Mouse (Mus musculus) embryo, embryonic 10.5 days (tissue): ENCODE measurements around the gene Ngef.
A peak's percentile ranks its signal among the peaks of the same experiment; 100 is the strongest.

Experiments
- DNase-seq: peaks from one replicate; pipeline ENCODE4 v3.0.0-alpha.2; 2015; ENCODE audit warnings: low spot score

The Ngef gene

DNA sequence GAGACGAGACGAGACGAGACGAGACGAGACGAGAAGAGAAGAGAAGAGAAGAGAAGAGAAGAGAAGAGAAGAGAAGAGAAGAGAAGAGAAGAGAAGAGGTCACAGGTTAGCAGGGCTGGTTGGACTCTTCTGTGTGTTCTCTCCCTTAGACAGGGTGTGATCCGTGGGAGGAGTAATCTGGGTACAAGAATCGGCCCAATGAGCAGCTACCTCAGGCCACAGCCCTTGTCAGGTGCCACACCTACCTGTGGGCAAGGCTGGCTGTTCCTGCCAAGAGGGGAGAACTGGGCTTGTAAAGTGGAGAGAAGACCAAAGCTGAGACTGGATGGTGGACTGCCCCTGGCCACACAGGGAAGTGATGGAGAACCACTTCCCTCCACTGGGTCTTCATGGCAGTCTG, 7.9 kb downstream of the Ngef start:
- DNase-seq, result no peak

GRCm38 (mm10) chr1:87562967-87563366, 10.7 kb downstream of the Ngef start:
- no peak for DNase-seq

DNA sequence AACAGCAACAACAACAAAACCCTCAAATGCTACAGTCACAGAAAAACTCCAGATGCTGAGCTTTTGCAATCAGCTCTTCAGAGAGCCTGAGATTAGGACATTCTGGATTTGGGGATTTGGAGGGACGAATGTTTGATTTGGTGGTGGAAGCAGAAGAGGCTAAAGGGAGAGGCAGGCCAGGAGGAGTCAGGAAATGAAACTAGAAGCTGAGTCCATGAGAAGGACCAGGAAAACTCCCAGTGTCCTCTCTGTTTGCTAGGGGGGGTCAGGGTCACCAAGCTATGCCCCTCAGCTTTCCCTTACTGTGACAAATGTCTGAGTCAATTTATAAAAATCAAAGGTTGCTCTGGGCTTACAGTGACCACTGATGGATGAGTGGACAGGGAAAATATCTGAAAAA, 20.1 kb downstream of the Ngef start:
- no peak for DNase-seq

- no peak for DNase-seq
Measured at GRCm38 (mm10) chr1:87551008-87551407, 22.7 kb downstream of the Ngef start.

DNA sequence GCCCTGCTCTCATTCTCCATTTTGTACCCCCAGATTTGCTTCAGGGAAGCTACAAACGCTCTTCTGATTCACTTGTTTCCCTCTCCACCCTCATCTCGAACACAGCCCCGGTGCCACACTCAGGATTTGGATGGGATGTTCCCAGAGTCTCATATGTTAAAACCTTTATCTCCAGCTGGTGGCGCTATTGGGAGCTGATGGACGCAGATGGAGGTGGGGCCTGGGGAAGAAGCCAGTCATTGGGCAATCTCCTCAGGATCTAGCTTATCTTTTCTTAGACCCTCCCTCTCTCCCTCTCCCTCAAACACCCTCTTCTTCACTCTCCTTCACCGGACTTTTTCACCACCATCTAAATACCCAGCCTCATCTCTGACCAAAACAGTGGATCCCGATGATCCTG, 32.1 kb downstream of the Ngef start:
- DNase-seq, result peak; percentile 66

- DNase-seq, result no peak
Measured at GRCm38 (mm10) chr1:87537008-87537407, 36.7 kb downstream of the Ngef start.

DNA sequence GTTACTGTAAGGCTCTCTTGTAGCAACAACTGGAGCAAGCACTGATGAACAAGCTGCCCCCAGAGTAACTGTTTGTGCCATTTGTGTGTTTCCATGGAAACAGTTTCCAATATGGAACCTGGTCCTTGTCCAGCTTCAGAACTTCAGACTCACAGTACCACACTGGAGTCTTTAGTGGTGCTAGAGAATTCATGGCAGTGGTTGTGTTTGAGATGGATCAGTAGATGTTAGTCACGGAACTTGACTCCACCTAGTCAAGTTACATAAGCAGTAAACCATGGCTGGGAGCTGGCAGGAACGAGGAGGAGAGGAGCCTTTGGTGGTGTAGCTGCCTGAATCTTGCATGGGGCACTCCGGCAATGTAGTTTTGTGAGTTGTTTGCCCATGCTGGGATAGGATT, 39.6 kb downstream of the Ngef start:
- no peak for DNase-seq

GRCm38 (mm10) chr1:87532346-87532745, 41.3 kb downstream of the Ngef start:
- DNase-seq, result no peak

DNA sequence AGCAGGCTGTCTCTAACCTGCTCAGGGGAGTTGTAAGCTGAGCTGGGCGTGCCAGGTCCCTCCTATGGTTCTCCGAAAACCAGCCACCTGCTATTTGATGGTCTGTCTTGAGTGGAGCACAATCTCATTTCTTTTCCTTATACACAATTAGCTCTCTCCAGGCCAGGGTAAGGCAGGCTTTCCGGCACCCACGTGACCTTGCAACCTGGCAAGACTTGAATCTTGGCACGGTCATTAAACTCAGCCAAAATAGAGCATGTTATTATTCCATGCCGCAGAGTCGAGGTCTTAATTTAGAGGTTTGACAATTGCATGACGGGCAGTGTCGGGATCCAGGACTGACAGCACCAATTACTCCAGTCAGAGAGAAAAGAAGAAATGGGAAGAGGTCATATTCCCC, 46.5 kb downstream of the Ngef start:
- no peak for DNase-seq

- no peak for DNase-seq
Measured at GRCm38 (mm10) chr1:87525041-87525440, 48.6 kb downstream of the Ngef start.

- no peak for DNase-seq
Measured at GRCm38 (mm10) chr1:87521523-87521922, 52.1 kb downstream of the Ngef start.

DNA sequence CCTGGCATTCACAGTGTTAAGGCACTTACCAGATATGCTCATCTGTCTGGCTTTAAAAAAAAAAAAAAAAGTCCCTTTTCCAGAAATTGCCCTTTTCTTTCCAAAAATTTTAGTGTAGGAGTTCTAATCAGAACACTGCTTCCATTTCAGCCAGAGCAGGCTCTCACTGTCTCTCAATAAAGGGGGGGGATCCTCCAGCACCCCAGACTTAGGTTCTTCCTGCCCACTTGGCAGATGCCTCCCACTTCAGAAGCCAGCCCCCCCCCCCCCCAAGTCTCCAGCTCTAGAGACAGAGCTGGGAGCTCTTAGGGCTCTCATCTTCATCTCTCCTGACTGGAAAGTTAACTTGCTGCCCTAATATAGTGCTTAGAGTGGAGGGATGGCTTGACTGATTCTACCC, 53.2 kb downstream of the Ngef start:
- no peak for DNase-seq

DNA sequence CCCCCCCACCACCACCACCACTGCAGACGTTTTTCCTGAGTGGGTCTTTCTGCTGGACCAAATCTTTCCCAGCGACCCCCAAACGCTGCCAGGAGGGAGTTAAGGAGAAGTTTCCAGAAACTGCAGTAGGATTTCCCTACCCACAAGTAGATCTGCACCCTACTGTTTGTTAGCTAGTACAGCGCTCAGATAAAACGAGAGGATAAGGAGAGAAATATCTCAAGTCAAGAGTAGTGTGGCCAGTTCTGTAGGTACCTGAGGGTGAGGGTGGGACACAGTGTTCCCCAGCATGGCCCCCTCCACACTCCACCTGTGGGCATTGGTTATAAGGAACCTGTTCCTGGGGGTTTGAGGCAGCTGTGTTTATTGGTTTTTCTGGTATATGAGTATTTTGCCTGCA, 62.8 kb downstream of the Ngef start:
- peak; percentile 14 for DNase-seq

- peak; percentile 67 for DNase-seq
Measured at GRCm38 (mm10) chr1:87510166-87510691, 63.4 kb downstream of the Ngef start.

- DNase-seq, result peak; percentile 27
Measured at GRCm38 (mm10) chr1:87509561-87510165, 64.0 kb downstream of the Ngef start, which contains the start of gene Neu2. Neu2 (plus strand) TSS chr1:87509889.

GRCm38 (mm10) chr1:87508591-87509560, 64.8 kb downstream of the Ngef start:
- DNase-seq, result no peak

DNA sequence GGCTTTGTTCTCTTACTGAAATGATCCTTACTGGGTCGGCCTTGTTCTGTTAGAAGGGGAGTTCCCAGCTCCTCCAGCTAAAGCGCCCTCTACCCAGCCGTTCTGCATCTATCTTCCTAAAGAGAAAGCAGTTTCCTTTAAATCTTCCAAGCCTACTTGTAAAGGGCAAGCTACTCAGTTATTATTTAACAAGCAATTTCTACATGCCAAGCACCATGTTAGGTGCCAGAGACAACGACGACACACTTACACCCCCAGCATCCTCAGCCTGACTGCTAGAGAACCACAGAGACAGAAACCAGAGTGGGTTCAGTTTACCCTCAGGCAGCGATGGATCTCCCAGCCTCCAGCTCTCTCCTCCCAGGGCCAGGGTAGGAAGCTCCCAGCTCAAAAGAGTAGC, 65.8 kb downstream of the Ngef start:
- DNase-seq, result no peak

DNA sequence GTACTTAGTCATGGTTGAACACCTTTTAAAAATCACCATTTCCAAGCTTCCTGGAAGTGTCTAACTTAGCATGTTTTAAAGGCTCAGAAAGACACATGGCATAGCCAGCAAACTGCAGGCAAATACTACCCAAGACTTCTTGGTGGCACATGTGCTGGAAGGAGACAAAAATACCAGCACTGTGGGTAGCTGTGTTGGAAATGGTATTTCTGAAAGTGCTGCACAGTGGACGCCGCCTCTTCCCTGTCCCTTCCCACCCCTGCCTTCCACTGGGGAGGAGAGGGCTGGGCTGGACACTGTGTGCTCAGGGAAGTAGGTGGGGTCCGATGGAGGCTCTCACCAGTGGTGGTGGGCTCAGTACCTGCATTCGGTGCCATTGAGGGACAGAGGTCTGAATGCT, 68.1 kb downstream of the Ngef start:
- no peak for DNase-seq

DNA sequence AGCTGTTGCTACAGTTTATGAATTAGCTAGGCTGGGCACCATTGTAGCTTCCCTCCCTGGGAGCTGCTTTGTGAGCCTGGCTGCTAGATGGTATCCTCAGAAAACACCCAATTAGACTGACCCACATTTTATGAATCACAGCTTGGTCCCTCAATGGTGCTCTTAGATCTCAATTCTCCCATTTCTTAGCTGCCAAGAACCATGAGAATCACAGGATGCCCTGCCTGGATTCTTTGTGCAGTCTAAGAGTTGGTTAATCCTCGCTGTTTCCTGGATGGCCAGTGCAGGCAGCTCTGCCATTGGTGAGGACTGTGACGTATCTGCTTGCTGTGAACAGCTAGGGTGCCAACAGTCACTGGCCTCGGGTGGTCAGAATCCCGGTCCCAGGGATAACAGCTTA, 80.1 kb downstream of the Ngef start:
- no peak for DNase-seq

GRCm38 (mm10) chr1:87492285-87492684, 81.4 kb downstream of the Ngef start:
- no peak for DNase-seq

GRCm38 (mm10) chr1:87486386-87486785, 87.3 kb downstream of the Ngef start:
- DNase-seq, result no peak

DNA sequence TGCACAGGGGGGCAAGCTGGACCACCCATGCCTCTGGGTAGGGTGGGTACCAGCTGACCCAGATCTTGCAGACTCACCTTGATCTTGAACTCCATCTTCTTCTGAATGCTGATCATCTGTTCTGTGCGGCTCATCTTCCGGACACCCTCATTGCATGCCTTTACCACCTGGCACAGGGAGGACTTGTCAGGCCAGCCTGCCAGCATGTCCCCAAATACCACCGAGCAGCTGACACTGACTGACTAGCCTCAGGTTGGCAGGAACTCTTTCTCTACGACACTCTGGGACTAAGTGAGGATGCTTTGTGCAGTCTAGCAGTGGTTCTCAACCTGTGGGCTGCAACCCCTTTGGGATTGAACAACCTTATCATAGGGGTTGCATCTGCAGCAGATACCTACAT, 91.1 kb downstream of the Ngef start:
- no peak for DNase-seq
